Mouse (Mus musculus) urinary bladder, postnatal 10 days (tissue): Measurements from ENCODE around the gene Ror2.

Experiments used
- DNase-seq: peaks from one replicate; pipeline ENCODE4 v3.0.0; 2022; ENCODE audit warnings: low spot score

The Ror2 gene

DNA sequence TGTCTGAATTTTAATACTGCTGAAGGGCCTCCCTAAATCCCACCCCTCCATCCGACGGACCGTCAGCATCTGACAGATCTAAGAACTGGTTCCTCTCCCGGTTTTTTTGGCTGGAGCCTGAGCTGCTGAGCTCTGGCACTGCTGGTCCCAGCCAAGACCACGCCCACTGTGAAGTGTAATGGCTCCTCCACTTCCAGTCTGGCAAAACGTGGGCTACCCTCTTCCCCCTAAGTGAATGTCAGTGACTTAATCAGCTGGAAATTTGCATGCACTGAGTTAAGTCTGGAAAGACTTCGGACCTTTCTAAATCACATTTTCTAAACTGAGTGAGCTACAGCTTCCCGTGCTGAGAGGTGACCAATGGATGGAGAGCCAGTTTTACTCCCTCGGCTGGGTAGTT, 52.5 kb downstream of the Ror2 start:
- DNase-seq, result no peak

DNA sequence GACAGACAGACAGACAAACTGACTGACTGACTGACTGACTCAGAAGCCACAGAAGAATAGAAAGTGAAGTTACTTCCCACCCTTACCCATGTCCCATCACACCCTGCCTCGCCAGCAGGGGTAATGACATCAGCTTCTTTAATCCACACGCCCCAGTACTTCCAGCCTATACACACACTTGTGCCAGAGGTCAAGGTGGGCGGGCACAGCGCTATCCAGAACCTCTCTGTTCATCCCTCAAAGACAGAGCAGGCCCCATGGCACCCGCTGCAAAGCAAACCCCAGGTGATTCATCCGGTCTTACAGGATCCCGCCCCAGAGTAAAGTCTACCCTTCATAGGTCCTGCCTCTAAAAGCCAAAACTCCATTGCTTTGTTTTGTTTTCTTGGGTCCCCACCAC, 53.5 kb downstream of the Ror2 start:
- DNase-seq, result no peak

DNA sequence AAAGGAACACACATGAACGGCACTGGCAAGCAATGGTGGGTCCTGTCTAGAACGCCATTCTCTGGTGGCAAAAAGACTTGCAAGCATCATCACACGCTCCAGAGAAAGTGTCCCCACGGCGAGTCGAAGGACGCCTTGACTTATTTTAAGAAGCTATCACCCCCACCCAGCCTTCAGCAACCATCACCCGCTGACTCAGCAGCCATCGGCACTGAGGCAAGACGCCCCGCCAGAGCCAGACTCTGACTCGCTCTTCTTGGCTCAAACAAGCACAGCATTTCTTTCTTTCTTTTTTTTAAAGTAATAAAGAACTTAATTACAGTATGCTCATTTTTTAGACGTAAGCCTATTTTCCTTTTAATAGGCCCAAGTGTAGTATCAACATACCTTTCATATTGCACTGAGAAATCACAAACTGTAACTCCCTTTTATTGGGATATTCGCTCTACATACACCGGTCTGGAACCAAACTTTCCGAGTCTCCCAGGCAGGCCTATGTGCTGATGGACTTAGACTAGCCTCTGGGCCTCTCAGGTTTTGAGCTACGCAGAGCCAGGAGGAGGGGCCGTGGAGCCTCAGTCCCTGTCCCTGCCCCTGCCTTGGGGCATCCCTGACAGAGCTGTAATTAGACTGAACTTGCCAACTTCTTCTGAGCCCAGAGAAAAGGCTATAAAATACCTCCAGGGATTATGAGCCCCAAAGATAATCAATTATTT, 55.3 kb downstream of the Ror2 start:
- DNase-seq, result no peak

DNA sequence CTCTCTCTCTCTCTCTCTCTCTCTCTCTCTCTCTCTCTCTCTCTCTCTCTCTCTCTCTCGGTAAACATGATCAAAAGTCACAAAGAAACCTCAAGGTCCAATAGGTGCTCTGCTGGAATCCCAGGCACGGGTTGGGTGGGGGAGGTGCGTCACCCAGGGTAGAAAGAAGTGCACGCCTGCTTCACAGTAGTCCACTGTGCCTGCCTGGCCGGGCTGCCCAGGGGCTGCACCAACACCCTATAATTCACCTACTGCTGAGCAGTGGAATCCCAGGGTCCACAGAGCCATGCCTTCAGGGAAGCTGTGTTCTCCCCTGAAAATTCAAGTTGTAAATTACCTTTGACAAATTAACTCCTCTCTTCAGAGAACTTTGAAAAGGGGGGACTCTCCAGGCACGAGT, 58.9 kb downstream of the Ror2 start:
- DNase-seq, result no peak

DNA sequence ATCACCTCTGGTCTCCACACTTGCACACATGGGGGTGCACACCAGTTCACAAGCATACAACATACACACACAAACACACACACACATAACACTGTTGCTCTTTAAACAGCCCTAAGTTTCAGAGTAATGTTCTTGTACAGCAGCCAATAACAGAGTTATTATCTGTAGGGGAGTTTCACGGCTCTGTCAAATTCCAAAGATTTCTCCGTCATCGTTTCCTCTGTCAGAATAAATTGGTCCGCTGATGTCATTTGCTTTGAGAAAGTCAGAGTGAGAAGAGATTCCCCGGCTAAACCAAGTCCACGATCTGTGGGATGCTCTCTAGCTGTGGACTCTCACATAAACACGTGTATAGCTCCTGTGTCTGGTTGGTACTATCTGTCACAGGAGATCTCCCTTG, 59.5 kb downstream of the Ror2 start:
- DNase-seq, result no peak

DNA sequence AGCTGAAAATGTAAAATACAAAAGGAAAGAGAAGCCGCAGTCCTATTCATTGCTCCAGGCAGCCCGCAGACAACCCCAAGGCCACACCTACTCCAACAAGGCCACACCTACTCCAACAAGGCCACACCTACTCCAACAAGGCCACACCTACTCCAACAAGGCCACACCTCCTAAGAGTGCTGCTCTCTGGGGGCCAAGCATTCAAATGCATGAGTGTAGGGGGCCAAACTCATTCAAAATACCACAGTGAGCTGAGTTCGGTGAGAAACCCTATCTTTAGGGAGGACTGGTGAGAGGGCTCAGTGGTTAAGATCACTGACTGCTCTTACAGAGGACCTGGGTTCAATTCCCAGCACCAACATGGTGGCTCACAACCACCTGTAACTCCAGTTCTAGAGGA, 60.0 kb downstream of the Ror2 start:
- DNase-seq, result no peak

DNA sequence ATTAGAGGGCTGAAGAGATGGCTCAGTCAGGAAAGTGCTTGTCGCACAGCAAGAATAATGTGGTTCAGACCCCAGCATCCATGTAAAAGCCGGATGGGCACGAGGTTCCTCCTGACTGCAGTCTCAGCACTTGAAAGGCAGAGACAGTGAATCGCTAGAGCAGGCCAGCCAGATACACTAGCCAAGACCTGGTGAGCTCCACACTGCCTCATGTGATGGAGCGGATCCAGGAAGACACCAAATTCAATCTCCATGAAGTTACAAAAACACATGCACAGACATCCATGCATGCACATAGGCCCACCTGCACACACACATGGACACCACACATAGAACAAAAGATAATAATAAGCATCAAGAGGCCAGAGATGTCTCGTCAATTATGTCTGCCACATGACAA, 64.7 kb downstream of the Ror2 start:
- DNase-seq, result no peak

DNA sequence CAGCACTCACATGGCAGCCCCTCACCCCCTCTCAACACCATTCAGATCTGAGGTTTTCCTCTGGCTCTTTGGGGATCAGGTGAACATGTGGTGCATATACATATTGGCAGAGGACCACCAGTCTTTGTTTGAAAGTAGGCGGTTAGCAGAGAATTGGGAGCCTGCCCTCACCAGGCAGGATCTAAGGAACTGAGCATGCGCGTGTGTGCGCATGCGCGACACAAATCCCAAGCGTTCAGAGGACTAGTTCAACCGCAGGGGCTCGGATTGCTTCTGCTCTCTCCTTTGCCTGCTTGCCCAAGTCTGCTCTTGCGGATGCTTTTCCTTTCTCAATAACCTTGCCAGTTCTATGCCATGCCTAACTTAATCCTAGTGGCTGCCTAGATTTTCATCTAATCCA, 66.0 kb downstream of the Ror2 start:
- no peak for DNase-seq

DNA sequence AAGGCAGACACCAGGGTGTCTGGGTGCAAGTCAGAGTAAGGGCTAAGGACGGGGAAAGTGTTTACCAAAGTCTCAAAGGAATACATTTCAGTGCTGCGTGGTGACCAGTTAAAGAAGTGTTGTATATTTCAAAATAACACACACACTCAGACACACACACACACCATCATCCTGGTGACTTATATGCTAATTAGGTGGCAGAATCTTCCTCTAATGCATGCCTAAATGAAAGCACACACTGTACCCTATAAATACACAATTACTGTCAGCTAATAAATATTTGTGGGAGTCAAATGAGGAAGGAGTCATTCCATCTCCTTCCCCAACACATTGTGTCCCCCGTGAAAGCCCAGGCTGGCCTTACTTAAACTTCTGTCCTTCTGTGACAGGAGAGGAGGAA, 66.5 kb downstream of the Ror2 start:
- DNase-seq, result no peak

DNA sequence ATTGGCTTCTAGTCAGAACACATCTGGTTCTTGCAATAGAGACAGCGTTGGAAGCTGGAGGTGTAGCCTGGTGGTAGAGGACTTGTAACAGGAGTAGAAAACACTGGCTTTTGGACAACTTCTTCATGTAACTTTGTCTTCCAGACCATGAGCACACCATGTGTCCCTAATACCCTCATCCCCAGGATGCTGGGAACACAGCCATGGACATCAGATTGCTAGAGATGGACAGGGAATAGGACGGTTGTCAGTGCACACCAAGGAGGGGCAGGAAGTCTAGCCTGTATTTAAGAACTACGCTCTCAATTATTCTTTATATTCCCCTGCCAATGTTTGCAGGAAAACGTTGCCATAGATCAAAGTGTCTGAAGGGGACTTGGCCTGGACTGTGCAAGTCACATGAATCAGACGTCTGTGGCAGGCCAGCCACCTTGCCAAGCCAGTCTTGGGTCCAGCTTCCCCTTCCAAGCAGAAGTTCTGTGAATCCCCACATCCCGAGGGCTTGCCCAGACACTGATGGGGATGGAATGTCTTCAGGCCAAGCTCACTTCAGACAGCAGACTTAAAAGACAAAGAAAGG, 68.4 kb downstream of the Ror2 start:
- DNase-seq, result no peak

DNA sequence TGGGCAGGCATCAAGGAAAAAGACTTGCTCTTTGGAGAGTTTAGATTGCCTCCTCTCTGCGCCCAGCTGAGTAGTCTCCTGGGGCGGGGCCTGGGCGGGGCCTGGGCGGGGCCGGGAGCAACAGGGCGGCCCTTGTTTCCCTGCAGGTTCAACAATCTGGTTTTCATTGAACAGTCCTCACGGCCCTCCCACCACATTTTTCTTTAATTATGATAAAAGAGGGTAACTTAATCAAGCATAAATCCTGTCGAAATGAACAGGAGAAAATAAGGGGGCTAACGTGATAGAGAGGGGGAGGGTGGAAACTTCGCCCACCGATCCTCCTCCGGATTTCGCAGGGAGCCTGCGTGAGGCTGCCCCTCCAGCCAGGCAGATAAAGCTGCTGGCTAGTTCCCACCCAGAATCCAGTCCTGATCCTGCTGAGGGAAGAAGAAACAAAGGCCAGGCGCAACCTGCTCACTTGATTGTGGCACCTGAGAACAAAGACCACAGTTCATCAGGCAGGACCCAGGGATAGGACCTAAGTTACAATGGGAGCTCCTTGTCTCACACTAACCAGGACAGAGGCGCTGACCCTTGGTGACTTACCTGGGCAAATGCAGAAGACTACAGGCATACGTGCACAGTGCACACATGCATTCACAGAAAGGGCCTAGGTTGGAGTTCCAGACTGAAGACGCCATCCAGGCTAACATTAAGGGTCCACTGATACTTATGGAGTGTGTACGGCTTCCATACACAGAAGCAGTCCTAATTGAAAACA, 73.8 kb downstream of the Ror2 start:
- DNase-seq, result no peak

DNA sequence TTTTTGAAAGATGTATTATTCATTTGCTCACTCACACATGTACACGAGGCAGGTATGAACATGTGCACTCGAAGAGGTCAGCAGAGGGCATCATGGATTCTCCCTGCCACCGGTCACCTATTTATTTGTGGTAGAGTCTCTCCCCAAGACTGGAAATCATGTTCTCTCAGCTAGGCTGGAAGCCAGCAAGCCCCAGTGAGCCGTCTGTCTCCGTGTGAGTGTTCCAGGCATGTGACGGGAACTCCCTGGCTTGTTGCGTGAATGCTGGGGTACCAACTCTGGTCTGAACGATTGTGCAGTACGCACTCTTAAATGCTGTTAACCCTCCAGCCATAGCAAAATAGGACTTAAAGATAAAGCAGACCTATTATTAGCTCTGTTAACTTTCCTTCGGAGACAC, 77.4 kb downstream of the Ror2 start:
- DNase-seq, result no peak

DNA sequence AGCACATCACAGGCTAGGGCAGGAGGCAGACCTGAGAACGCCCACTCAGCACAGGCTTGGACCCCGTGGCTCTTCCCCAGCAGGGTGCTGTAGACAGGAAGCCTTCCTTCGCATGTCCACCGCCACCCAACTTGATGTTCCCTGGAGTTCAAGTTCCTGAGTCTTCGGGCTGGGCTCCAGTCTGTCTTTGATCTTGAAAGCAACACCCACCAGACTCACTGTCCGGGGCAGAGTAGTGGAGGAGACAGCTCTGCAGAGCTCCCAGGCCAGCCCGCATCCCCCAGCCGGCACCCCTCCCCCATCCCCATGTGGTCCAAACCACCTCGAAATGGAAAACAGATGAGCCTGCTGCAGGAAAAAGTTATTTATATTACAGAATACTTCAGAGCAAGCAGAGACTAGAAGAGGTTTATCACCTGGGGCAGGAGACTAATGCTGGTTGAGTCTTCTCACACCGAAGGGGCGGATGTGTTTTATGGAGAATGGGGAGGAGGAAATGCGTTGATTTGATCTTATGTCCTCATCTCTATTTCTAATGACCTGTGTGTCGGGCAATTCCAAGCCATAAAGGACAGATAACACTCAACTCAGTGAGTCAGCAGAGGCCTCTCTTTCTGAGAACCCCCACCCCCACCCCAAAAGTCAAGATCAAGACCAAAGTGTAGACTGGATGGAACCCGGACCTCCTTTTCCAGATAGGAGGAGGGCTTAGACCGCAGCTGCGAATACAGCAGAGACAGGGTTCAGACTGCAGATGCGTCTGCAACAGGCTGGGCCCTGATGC, 80.6 kb downstream of the Ror2 start:
- no peak for DNase-seq

DNA sequence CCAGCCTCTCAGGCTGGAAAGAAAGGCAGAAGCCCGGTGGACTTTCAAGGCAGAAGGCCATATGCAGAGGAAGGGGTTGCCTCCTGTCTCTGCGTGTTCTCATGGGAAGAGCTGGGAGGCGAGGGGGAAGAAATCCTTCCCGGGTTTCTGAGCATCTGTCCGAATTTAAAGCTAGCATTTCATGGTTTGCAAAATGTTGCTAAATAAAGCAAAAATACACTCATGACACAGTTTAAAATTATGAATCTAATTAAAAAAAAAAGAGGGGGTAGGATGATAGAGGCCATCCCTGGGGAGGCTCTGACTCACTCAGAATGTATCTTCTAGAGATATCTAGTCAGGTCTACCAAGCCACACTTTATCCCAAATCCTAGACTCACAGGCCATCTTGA, 83.5 kb downstream of the Ror2 start:
- DNase-seq, result no peak

DNA sequence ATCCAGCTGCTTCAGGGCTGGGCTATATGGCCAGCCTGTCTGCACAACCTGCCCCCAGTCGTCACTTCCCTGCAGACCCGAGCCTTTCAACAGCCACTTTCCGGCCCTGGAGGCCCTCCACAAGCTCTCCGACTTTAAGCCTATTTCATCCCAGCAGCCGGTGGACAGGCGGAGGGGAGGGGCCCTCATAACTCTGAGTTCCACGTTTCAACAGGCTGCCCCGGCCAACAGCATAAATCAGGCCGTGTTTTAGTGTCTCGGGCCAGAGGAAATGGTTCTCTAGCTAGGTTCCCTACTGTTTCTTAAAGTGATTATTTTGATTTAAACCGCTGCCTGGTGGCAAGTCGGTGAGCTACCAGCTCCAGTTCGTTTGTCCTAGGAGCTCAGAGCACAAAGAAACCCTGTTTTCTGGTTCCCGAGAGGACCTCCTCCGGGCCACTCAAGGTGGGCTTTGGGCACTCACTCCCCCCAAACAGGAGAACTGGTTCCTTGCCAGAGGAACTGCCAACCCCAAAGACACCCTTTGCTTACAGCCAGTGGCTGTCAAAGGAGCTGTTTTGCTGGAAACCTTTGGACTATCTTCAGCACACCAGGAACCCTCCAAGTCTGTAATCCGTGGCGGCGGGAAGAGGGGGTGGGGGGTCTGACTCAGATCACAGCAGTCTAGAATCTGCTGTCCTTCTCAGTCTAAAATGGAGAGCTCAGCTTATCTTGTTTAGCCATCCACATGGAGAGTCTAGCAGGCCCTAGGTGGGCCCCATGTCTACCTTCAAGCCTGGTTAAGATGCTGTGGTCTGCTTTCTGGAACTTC, 84.1 kb downstream of the Ror2 start:
- DNase-seq, result peak; percentile 21

DNA sequence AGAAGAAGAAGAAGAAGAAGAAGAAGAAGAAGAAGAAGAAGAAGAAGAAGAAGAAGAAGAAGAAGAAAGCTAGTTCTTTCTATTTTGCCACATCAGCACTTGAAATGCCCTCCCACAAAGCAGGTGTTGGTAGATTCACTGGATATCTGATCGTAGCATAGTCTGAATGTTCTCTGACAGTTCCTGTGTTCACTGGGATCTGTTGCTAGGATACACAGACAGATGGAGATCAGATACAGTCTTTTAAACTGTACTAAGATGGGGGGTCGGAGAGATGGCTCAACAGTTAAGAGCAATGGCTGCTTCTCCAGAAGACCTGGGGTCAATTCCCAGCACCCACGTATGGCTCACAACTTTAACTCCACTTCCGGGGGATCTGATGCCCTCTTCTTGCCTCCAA, 85.8 kb downstream of the Ror2 start:
- no peak for DNase-seq

DNA sequence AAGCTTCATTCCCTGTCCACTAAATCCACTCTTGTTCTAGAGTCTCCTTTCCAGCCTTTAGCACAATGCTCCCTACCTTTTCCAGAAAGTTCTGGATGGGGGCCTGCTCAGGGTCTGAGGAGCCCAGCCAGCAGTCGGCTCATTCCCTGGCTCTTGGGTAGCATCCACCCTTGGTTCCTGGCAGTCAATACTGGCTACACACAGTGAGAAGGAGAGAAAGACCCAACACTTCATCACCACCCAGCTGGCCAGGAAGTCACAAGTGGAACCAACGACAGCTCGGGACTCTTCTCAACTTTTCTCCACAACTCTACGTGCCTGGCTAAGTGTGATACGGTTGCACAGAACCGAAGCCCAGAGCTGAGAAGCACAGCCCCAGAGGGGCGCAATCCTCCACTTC, 86.7 kb downstream of the Ror2 start:
- no peak for DNase-seq

DNA sequence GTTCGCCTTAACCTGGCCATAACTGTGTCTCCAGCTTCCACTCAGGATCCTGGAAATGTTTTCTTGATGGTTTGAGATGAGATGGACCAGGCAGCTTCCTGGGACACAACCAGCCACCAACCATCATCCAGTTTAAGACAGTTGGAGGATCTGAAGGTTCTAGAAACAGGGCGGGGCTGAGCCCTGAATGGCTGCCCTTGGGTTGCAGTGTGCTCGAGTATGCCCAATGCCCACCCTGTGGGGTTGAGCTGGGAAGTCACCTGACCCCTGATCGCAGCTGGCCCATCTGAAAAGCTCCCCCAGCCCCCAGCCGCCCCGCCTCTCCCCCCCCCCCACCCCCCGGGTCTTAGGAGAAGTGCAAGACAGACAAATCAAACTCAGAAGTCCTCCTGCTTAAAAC, 89.2 kb downstream of the Ror2 start:
- no peak for DNase-seq

DNA sequence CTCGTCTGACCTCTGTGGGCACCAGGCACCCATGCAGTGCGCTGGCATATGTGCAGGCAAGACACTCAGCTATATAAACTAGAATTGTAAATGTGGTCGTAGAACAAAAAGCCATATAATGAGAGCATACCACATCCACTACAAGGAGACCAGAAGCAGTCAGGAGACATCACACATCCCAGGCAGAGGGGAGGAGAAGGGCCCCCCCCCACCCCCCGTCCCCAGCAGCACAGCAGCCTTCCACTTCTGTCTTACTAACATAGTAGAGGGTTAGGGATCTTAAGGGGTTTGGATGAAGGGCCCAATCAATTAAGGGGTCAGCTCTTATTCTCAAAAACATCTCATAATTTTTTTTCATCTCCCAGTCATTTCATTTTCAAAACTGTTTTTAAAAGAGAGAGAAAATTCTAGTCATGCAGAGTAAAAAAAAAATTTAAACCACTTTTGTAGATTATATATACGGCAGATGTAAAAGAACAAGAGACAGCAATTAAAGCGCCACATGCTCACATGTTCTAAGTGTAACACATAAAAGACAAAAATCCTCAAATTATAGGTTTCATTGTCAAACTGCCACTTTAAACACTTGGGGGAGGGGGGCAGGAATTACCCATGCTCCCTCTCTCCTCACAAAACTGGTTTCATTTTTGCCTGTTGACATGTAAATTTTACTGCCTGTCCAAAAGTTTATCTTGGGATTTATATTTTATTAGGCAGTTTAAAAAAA, 89.8 kb downstream of the Ror2 start:
- DNase-seq, result no peak

DNA sequence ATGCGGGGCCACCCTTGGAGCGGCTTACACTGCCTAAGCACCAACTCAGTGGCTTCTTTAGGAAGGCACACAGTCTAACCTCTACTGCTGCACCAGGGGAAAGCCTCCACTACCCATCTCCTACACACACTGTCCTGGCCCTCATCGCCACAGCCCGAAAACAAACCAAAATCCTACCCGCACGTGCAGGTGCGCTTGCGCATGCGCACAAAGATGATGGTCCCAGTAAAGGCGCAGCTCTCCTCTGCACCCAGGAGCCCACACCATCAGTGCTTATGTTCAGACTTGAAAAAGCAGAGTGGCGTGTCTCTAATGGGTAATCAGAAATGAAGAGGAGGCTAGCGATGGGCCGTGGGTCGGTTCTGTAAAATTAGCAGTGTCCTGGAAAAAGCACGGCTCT, 91.6 kb downstream of the Ror2 start:
- DNase-seq, result no peak

DNA sequence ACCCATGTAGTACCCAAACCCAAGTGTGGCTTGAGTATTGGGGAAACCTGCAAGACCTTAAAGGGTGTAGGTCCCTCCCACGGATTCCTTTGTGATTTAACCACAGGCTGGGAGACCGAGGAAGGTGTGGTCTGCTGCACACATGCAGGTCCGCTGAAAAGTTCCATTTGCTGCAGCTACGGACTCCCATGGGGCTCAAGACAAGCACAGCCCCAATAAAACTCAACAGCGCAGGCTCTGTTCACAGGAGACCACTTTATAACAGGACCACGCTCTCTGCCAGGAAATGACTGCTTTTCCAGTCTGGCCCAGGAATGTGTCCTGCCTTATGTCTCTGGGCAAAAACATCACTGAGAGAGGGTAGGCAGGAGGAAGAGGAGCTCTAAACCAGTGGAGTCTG, 92.2 kb downstream of the Ror2 start:
- no peak for DNase-seq
